Mouse (Mus musculus): ENCODE data around the gene Uggt1. TPM values are rescaled to one million over a fixed set of nuclear protein-coding genes. Genes with fewer than 3 reads are reported as not detected.

The Uggt1 gene
- polyA plus RNA-seq, 1 experiment from 2014 or later: 49.9 TPM

GRCm38 (mm10) chr1:36100371-36100770, 144.1 kb downstream of the Uggt1 start:
- 91% methylated on average over 3 of the region's 3 CpGs for WGBS

DNA sequence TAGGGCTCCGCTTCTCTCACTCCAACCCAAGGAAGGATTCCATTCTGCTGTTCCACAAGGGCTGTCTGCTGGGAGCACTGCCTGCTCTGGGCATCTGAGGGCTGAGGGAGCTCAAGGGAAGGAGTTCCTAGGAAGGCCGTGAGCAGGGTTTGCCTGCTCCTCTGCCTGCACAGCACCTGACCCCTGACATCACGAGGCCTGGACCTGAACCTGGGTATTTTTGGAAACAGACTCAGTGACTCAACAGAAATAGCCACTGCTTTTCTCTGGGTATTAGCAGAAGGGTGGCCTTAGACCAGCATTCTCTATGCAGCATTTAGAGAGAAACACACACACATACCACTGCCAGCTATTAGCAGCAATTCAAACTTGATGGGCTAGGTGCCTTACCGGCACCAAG, 146.1 kb downstream of the Uggt1 start:
- no peak overlapping the region for H3K4me3 ChIP-seq (replicated peaks)
- no peaks in the 10 kb centered on the region for H3K9me3 ChIP-seq
- no peak overlapping the region for H3K4me2 ChIP-seq (replicated peaks)
- 92% methylated on average over 4 of the region's 4 CpGs for WGBS
- H3K27ac ChIP-seq: no peak overlapping the region
- no peak overlapping the region for H3K9ac ChIP-seq (replicated peaks)
- no peaks in the 10 kb centered on the region for H3K27me3 ChIP-seq
- peaks cover 65% of the 10 kb centered on the region for H3K36me3 ChIP-seq
- ATAC-seq: no peak
- H3K4me1 ChIP-seq (replicated peaks): peaks cover 3% of the 10 kb centered on the region; the same call in 1 of the 2 replicates

More at GRCm38 (mm10) chr1:36100371-36100770, 144.1 kb downstream of the Uggt1 start:
- no peak overlapping the region for H3K4me3 ChIP-seq (replicated peaks)
- H3K9ac ChIP-seq (replicated peaks): no peak overlapping the region
- peaks cover 66% of the 10 kb centered on the region for H3K36me3 ChIP-seq
- no peak overlapping the region for H3K4me2 ChIP-seq (replicated peaks)
- H3K4me1 ChIP-seq (replicated peaks): peaks cover 3% of the 10 kb centered on the region; the same call in 1 of the 2 replicates
- H3K9me3 ChIP-seq: no peaks in the 10 kb centered on the region
- H3K27ac ChIP-seq: no peak overlapping the region
- ATAC-seq: no peak
- no peaks in the 10 kb centered on the region for H3K27me3 ChIP-seq

DNA sequence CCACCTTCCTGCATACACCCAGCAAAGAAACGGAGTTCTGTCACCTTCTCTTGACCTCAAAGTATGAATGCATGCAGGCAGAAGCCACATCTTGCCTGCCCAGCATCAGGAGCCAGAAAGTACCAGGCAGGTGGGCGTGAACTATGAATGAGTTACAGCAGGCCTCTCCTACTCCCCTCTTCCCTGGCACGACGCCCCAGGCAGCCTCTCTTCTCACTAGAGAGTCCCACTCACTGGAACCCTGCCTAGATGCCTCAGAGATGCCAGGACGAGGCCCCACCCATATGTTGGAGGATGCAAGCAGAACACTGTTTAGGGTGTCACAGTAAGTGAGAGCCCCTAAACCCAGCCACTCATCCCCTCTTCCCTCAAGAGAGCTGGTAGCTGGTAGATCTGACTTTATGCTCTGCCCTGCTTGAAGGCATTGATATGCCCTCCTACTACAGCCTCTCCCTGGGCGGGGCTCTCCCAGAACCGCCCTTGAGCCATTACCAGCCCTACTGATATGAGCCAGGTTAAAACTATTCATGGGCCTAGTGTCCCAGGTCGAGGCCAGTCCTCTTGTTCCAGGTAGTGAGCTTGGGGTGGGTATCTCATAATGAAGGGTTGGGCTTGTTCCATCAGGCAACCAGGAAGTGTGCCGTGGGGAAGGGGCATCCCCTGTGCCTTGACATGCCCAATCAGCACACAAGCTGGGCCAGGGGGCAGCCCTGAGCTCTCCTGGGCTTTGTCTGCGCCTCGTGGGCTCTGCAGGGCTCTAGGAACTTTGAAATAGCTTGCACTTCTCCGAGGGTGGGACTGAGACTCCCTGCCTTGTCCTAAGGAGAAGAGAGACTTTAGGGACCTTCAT, 148.9 kb downstream of the Uggt1 start:
- ATAC-seq: no peak
- H3K9ac ChIP-seq (replicated peaks): no peak overlapping the region
- peaks cover 41% of the 10 kb centered on the region for H3K36me3 ChIP-seq
- no peaks in the 10 kb centered on the region for H3K9me3 ChIP-seq
- no peak overlapping the region for H3K4me3 ChIP-seq (replicated peaks)
- 86% methylated on average over 12 of the region's 12 CpGs for WGBS
- H3K27ac ChIP-seq: no peak overlapping the region
- H3K4me1 ChIP-seq (replicated peaks): peaks cover 9% of the 10 kb centered on the region
- no peaks in the 10 kb centered on the region for H3K27me3 ChIP-seq
- no peak overlapping the region for H3K4me2 ChIP-seq (replicated peaks)

GRCm38 (mm10) chr1:36093741-36094140, 150.8 kb downstream of the Uggt1 start:
- Histone ChIP-seq H3K9me3 (no peaks in the 10 kb centered on the region), H3K27ac (no peak overlapping the region), H3K36me3 (peaks cover 28% of the 10 kb centered on the region), H3K4me3 (replicated peaks) (no peak overlapping the region), H3K4me2 (replicated peaks) (no peak overlapping the region), H3K27me3 (no peaks in the 10 kb centered on the region), H3K9ac (replicated peaks) (no peak overlapping the region), H3K4me1 (replicated peaks) (peaks cover 27% of the 10 kb centered on the region)
- ATAC-seq: no peak
- WGBS: 95% methylated on average over 8 of the region's 8 CpGs

DNA sequence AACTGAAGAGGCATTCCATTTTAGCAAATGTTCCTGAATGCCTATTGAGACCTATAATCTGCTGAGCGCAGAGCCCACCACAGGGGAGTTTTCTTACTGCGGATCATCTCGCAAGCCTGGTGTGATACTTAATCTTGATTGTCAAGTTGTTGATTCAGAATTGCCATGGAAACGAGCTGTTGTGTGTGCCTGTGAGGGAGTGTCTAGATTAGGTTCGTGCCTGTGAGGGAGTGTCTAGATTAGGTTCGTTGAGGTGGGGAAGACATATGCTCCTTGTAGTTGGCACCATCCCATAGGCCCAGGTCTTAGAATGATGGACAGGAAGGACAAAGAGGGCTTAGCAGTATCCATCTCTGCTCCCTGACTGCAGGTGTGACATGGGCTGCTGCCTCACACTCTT, 153.3 kb downstream of the Uggt1 start:
- H3K4me3 ChIP-seq (replicated peaks): no peak overlapping the region
- no peaks in the 10 kb centered on the region for H3K27me3 ChIP-seq
- H3K4me1 ChIP-seq (replicated peaks): peaks cover 48% of the 10 kb centered on the region
- ATAC-seq: no peak
- H3K4me2 ChIP-seq (replicated peaks): no peak overlapping the region
- H3K36me3 ChIP-seq: peaks cover 31% of the 10 kb centered on the region
- no peak overlapping the region for H3K9ac ChIP-seq (replicated peaks)
- no peak overlapping the region for H3K27ac ChIP-seq
- 0 out of 2 replicates have a peak, but pooled peaks cover 4% of the 10 kb centered on the region for H3K9me3 ChIP-seq
- WGBS: 60% methylated on average over 6 of the region's 6 CpGs

DNA sequence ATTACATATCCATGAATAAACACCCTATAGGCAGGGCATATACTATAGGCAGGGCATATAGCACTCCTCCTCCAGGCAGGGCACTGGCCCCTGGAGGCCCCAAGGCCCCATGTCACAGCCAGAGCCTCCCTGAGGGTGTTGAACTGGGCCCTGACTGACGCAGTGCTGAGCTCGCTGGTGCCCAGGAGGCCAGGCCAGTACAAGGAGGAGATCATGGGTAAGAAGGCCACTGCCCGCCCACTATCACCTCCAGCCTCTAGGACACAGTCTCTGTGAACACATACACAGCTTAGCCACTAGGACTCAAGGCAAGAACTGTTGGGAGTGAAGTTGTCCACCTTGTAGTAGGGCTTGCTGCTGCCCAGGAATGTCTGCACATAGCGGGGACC, 153.8 kb downstream of the Uggt1 start:
- Histone ChIP-seq H3K4me1 (replicated peaks) (peaks cover 48% of the 10 kb centered on the region), H3K4me2 (replicated peaks) (no peak overlapping the region), H3K36me3 (peaks cover 32% of the 10 kb centered on the region), H3K27ac (no peak overlapping the region), H3K9me3 (0 out of 2 replicates have a peak, but pooled peaks cover 4% of the 10 kb centered on the region), H3K9ac (replicated peaks) (no peak overlapping the region), H3K27me3 (no peaks in the 10 kb centered on the region), H3K4me3 (replicated peaks) (no peak overlapping the region)
- ATAC-seq: peak; percentile 7; the same call in 1 of the 2 replicates
- WGBS: 85% methylated on average over 4 of the region's 4 CpGs

Small RNA genes lying within 50 kb of the gene (microRNA-seq; reads per million reads assigned to microRNA genes)
- 6.2 reads per million, percentile 22 among the genes with 10 or more reads in this experiment for gene Mir6897

Other genes with a start within 250 kb of the Uggt1 start
- gene Hs6st1, start 176.3 kb downstream of the Uggt1 start, polyA plus RNA-seq (2015; fragmentation: Nextera tagmentation; extraction: Ambion mirVana): 10.4 and 11.0 TPM in 2 replicates
- gene Neurl3, start 30.0 kb upstream of the Uggt1 start, polyA plus RNA-seq (2015; fragmentation: Nextera tagmentation; extraction: Ambion mirVana): 0.67 and 0.85 TPM in 2 replicates
- 2.3 and 2.4 TPM in 2 replicates for gene Arid5a, start 63.0 kb upstream of the Uggt1 start, polyA plus RNA-seq (2015; fragmentation: Nextera tagmentation; extraction: Ambion mirVana)
- gene Kansl3, start 124.5 kb upstream of the Uggt1 start, polyA plus RNA-seq (2015; fragmentation: Nextera tagmentation; extraction: Ambion mirVana): 40.6 and 41.9 TPM in 2 replicates
- gene Fer1l5, start 127.6 kb upstream of the Uggt1 start, polyA plus RNA-seq (2015; fragmentation: Nextera tagmentation; extraction: Ambion mirVana): 1.9 and 2.5 TPM in 2 replicates
- gene Lman2l, start 200.6 kb upstream of the Uggt1 start, polyA plus RNA-seq (2015; fragmentation: Nextera tagmentation; extraction: Ambion mirVana): 66.8 and 72.1 TPM in 2 replicates
- 8.8 and 10.0 TPM in 2 replicates for gene Cnnm4, start 226.9 kb upstream of the Uggt1 start, polyA plus RNA-seq (2015; fragmentation: Nextera tagmentation; extraction: Ambion mirVana)